Comparison of ENCODE assay signal across 13 mouse cellular contexts in the genomic region with DNA sequence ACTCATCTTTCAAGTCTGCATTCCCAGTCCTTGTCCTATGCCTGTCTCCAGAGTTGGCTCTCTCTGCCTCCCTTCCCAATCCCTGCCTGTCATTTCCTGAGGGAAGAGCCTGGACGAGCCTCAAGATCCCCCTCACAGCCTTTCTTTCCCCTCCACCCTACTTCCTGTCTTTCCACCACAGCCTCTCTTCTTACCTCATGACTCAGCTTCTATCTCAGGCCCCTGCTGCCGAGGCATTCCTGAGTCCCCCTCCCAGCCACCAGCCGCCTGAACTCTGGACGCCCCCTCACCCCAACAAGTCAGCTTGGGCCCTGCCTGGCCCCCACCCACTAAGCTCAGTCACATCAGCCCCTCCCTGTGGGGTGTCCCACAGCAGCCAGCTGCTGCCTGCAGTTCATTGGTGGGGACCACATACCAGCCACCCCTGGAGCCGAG.
DNase-seq lines count a peak whose midpoint lies in the region; ATAC-seq and TF ChIP-seq lines count a peak whose summit lies in the region.
"Had no signal": no experiment of that assay in that cellular context is flagged by ENCODE, and none has a peak within 500 bp of the region (broad histone marks: within the 10 kb centered on the region; RNA-seq: fewer than 3 reads in every experiment).

No protein-coding gene starts in this region.

- H3K4me1 ChIP-seq in liver, embryonic 12.5 days, result no peaks in the 10 kb centered on the region
- H3K4me1 ChIP-seq in kidney, postnatal 0 days (replicated peaks; ENCODE audit: insufficient read depth, low read length), result no peaks in the 10 kb centered on the region

- no peak overlapping the region for H3K9ac ChIP-seq in liver, embryonic 12.5 days
- no peak overlapping the region for H3K9ac ChIP-seq in kidney, postnatal 0 days (ENCODE audit: low read depth, low read length)

- no peak overlapping the region for H3K4me3 ChIP-seq in liver, embryonic 12.5 days
- no peak overlapping the region for H3K4me3 ChIP-seq in kidney, postnatal 0 days (replicated peaks; ENCODE audit: low read depth, low read length)
- H3K4me3 ChIP-seq: erythroblast, embryonic 14.5 days; gastrocnemius, adult 2 months had no signal

- no peak overlapping the region for H3K4me2 ChIP-seq in liver, embryonic 12.5 days
- no peak overlapping the region for H3K4me2 ChIP-seq in kidney, postnatal 0 days (ENCODE audit: low read length)

- TF ChIP-seq CTCF in kidney, postnatal 0 days (IDR thresholded peaks at IDR 0.05; ENCODE audit: low read depth), result no peak

- H3K27me3 ChIP-seq in liver, embryonic 12.5 days (replicated peaks), result peaks cover 53% of the 10 kb centered on the region
- no peaks in the 10 kb centered on the region for H3K27me3 ChIP-seq in kidney, postnatal 0 days (ENCODE audit: insufficient read depth, low read length)

- DNase-seq in embryo, embryonic 11 days, result peak; percentile 26
- no peak for DNase-seq in embryo, embryonic 9.5 days (ENCODE audit: extremely low spot score)
- DNase-seq in liver, result peak; percentile 7
- peak; percentile 57 for DNase-seq in kidney, postnatal 0 days (ENCODE audit: low spot score)
- DNase-seq in mesoderm, embryonic 11.5 days (ENCODE audit: low read depth, low spot score), result peak; percentile 21
- DNase-seq in ovary, postnatal 10 days (ENCODE audit: low spot score), result no peak
- no peak for DNase-seq in urinary bladder, postnatal 36 days (ENCODE audit: low spot score in 2 of 2)
- DNase-seq: adrenal gland, postnatal 10 days; cerebellum, adult 8-10 months; gastrocnemius, adult 2 months; left cerebral cortex, postnatal 4 days had no signal

- no peak overlapping the region for H3K27ac ChIP-seq in liver, embryonic 12.5 days
- H3K27ac ChIP-seq in kidney, postnatal 0 days, result no peak overlapping the region
- H3K27ac ChIP-seq: gastrocnemius, adult 2 months had no signal

- H3K9me3 ChIP-seq in liver, embryonic 12.5 days (replicated peaks), result no peaks in the 10 kb centered on the region
- no peaks in the 10 kb centered on the region for H3K9me3 ChIP-seq in kidney, postnatal 0 days (replicated peaks; ENCODE audit: low read length)

- WGBS in liver, embryonic 12.5 days (ENCODE audit: insufficient replicate concordance), result 18% methylated on average over 5 of the region's 5 CpGs
- 36% methylated on average over 5 of the region's 5 CpGs for WGBS in kidney, postnatal 0 days

- no peaks in the 10 kb centered on the region for H3K36me3 ChIP-seq in liver, embryonic 12.5 days
- H3K36me3 ChIP-seq in kidney, postnatal 0 days (ENCODE audit: insufficient read depth, low read length), result no peaks in the 10 kb centered on the region

- no peak for ATAC-seq in liver, embryonic 12.5 days
- peak; percentile 33; the same call in 1 of the 2 replicates for ATAC-seq in kidney, postnatal 0 days (replicated peaks; ENCODE audit: low FRiP score, low read depth)

Comparison
In these comparisons a context has a peak if more than half of its experiments do, and no peak if none do; other contexts are left out.
1. DNase-seq: peak in embryo, embryonic 11 days (single experiment), liver (single experiment), kidney, postnatal 0 days (single experiment) and mesoderm, embryonic 11.5 days (single experiment); none in embryo, embryonic 9.5 days (single experiment), ovary, postnatal 10 days (single experiment) and urinary bladder, postnatal 36 days (0 of 2).